Mouse (Mus musculus) brown adipose tissue, adult 24 weeks (tissue): ENCODE data around the gene Cpm. TPM values are rescaled to one million over a fixed set of nuclear protein-coding genes. Genes with fewer than 3 reads are reported as not detected.
A peak's percentile ranks its signal among the peaks of the same experiment; 100 is the strongest.
"Not testable (repeated sequence)": the region's sequence is repeated elsewhere in the genome, so short reads cannot be mapped to it uniquely, and the experiment has no call there.

Source experiments
- H3K27ac ChIP-seq: fragments of 200-500 bp; replicated peaks from 2 replicates; pipeline ENCODE4 v1.5.1; 2012; ENCODE audit warnings: low read depth, mild to moderate bottlenecking, low read length
- H3K4me1 ChIP-seq: fragments of 200-500 bp; 2 replicates; pipeline ENCODE4 v1.6.1; 2012; ENCODE audit warnings: low read length, mixed read lengths; ENCODE audit not compliant: control insufficient read depth, insufficient read depth, insufficient read length
- H3K4me3 ChIP-seq: fragments of 200-500 bp; 2 replicates; pipeline ENCODE4 v1.5.1; 2012; ENCODE audit warnings: low read depth, mild to moderate bottlenecking, low read length, moderate library complexity; ENCODE audit not compliant: insufficient read depth
- polyA plus RNA-seq: library from polyadenylated mRNA; stranded (reverse); fragments of >200 nt; gene quantifications from 2 replicates; pipeline ENCODE4 v1.2.4, GENCODE M21; 2012; ENCODE audit not compliant: missing spikeins, insufficient read depth, insufficient read length

Cpm gene
- polyA plus RNA-seq, 1 experiment: 1.1 TPM

GRCm38 (mm10) chr10:117699914-117700313, 70.6 kb downstream of the Cpm start:
- Histone ChIP-seq H3K4me1 (no peaks in the 10 kb centered on the region), H3K4me3 (no peak overlapping the region), H3K27ac (no peak overlapping the region)

DNA sequence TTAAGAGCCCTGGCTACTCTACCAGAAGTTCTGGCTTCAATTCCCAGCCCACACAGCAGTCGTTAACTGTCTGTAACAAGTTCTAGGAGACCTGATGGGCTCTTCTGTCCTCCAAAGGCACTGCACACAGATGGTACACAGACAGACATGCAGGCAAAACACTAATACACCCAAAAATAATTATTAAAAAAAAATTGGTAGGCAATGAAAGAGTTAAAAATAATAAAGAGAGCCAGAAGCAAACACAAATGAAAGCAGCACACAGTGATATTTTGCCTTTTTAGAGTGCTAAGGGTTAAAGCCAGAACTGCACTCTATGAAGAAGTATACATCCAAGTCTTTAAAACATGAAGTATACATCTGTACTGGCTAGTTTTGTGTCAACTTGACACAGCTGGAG, 71.2 kb downstream of the Cpm start:
- Histone ChIP-seq H3K4me1 (no peaks in the 10 kb centered on the region), H3K4me3 (no peak overlapping the region), H3K27ac (no peak overlapping the region)

- H3K4me3 ChIP-seq: no peak overlapping the region
- no peaks in the 10 kb centered on the region for H3K4me1 ChIP-seq
- no peak overlapping the region for H3K27ac ChIP-seq
Observed at GRCm38 (mm10) chr10:117701034-117701829, 71.9 kb downstream of the Cpm start.

- Histone ChIP-seq H3K4me1 (0 out of 2 replicates have a peak, but pooled peaks cover 4% of the 10 kb centered on the region), H3K27ac (no peak overlapping the region), H3K4me3 (no peak overlapping the region)
Observed at GRCm38 (mm10) chr10:117702024-117702833, 72.9 kb downstream of the Cpm start.

- H3K4me1 ChIP-seq: 0 out of 2 replicates have a peak, but pooled peaks cover 4% of the 10 kb centered on the region
- no peak overlapping the region for H3K27ac ChIP-seq
- H3K4me3 ChIP-seq: no peak overlapping the region
Observed at GRCm38 (mm10) chr10:117703506-117703905, 74.2 kb downstream of the Cpm start.

DNA sequence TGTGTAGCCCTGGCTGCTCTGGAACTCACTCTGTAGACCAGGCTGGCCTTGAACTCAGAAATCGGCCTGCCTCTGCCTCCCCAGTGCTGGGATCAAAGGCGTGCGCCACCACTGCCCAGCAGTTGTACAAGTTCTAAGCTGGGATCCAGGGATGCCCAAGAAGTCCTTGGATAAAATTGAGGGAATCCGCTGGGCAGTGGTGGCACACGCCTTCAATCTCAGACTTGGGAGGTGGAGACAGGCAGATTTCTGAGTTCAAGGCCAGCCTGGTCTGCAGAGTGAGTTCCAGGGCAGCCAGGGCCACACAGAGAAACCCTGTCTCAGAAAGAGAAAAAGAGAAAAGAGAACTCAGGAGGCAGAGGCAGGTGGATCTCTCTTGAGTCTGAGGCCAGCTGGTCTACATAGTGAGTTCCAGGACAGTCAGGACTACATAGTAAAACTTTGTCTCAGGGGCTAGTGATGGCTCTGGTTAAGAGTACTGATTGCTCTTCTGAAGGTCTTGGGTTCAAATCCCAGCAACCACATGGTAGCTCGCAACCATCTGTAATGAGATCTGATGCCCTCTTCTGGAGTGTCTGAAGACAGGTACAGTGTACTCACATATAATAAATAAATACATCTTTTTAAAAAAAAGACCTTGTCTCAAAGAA, 75.1 kb downstream of the Cpm start:
- not testable (repeated sequence) for H3K27ac ChIP-seq, H3K4me1 ChIP-seq, H3K4me3 ChIP-seq

DNA sequence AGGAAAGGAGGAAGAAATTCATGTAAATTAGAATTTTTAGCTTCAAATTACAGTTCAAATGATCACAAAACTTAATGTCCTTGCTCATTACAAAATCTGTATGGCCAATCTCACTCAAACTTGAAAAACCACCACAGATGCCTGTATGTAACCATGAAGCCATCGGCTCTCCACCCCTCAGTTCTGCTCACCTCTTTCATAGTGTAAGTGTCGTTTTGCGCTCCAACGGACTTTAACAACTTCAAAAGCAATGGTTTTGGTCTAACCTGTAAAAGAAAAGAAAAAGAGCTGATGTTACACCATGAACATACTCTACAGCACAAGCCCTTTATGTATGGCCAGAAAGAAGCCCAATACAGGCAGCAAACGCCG, 75.7 kb downstream of the Cpm start:
- no peak overlapping the region for H3K4me3 ChIP-seq
- 0 out of 2 replicates have a peak, but pooled peaks cover 4% of the 10 kb centered on the region for H3K4me1 ChIP-seq
- H3K27ac ChIP-seq: no peak overlapping the region

- Histone ChIP-seq H3K27ac (no peak overlapping the region), H3K4me3 (no peak overlapping the region), H3K4me1 (0 out of 2 replicates have a peak, but pooled peaks cover 4% of the 10 kb centered on the region)
Observed at GRCm38 (mm10) chr10:117705806-117706205, 76.5 kb downstream of the Cpm start.

- Histone ChIP-seq H3K27ac (no peak overlapping the region), H3K4me3 (no peak overlapping the region), H3K4me1 (0 out of 2 replicates have a peak, but pooled peaks cover 4% of the 10 kb centered on the region)
Observed at GRCm38 (mm10) chr10:117706440-117706839, 77.1 kb downstream of the Cpm start.

GRCm38 (mm10) chr10:117707114-117707838, 78.0 kb downstream of the Cpm start:
- H3K4me1 ChIP-seq: 0 out of 2 replicates have a peak, but pooled peaks cover 4% of the 10 kb centered on the region
- H3K27ac ChIP-seq: no peak overlapping the region

DNA sequence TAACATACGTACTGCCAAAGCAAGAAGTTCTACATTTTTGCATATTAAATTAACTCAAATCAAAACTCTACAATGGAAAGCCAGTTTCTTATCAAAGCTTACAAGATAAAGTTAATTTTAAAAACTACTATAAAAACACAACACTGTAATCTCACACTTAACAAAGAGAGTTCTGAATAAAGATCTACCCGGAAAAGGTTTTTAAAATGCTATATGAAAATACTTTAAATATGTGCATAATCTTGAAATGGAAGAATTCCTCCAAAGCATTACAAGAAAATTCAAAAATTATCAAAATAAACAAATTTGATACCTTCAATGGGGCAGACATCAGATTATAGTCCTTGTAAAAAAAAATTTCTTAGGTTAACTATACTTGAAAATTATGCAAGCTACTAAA, 79.1 kb downstream of the Cpm start:
- no peak overlapping the region for H3K4me3 ChIP-seq
- no peak overlapping the region for H3K27ac ChIP-seq
- H3K4me1 ChIP-seq: 0 out of 2 replicates have a peak, but pooled peaks cover 4% of the 10 kb centered on the region

More at GRCm38 (mm10) chr10:117707114-117707838, 78.0 kb downstream of the Cpm start:
- H3K4me3 ChIP-seq: no peak overlapping the region

DNA sequence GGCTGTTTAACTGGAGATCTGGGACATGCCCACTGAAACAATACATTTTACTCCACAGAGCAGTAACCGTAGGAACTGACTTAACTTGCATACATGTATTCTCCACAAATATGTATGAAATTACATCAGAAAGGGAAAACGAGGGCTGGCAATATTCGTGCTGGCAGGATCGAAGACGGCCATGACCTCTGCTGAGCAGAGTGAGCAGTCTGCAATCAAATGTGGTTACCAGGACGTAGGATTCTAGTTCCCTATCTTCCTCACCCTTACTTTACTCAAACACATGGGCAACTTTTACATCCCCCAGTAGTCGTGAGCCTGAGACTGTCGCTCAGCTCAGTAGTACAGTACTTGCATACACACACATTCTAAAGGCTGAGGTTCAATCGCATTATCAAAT, 79.6 kb downstream of the Cpm start:
- Histone ChIP-seq H3K4me1 (0 out of 2 replicates have a peak, but pooled peaks cover 4% of the 10 kb centered on the region), H3K4me3 (peak overlapping the region; percentile 17; the same call in 1 of the 2 replicates), H3K27ac (no peak overlapping the region)

GRCm38 (mm10) chr10:117709326-117709830, 80.1 kb downstream of the Cpm start:
- H3K4me3 ChIP-seq: peak overlapping the region; percentile 93
- 0 out of 2 replicates have a peak, but pooled peaks cover 4% of the 10 kb centered on the region for H3K4me1 ChIP-seq
- peak overlapping the region; percentile 80 for H3K27ac ChIP-seq

DNA sequence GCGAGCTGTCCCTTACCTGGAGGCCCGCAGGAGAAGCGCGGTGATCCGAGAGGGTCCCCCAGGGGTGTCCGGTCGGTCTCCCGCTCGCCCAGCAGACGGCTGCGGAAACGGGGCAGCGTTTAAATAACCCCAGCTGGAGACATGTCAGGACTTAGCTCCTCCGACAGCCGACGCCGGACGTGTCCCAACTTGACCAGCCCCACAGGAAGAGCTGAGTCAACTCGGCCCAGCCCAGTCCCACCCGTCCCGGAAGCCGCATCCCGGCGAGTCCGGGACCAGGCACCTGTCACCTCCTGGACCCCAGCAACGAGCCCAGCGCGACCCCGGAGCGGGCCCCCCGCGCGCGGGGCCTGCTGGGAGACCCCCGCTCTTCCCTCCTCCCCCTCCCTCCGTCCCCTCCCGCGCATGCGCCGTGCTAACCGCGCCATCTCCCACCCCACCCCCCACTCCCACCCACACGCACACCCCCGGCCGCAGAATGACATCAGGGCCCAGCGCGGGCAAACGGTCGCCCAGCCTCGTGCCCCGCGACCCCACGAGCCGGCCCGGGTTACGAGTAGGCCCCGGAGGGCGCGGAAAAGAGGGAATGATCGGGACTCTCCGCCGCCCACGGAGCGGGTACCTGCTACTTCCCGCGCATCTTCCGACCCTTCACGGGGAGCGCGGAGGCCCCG, 80.8 kb downstream of the Cpm start:
- Histone ChIP-seq H3K27ac (peak overlapping the region; percentile 93), H3K4me3 (peak overlapping the region; percentile 93), H3K4me1 (0 out of 2 replicates have a peak, but pooled peaks cover 4% of the 10 kb centered on the region)
